Comparison of ENCODE assay signal across 9 mouse cellular contexts in the genomic region with DNA sequence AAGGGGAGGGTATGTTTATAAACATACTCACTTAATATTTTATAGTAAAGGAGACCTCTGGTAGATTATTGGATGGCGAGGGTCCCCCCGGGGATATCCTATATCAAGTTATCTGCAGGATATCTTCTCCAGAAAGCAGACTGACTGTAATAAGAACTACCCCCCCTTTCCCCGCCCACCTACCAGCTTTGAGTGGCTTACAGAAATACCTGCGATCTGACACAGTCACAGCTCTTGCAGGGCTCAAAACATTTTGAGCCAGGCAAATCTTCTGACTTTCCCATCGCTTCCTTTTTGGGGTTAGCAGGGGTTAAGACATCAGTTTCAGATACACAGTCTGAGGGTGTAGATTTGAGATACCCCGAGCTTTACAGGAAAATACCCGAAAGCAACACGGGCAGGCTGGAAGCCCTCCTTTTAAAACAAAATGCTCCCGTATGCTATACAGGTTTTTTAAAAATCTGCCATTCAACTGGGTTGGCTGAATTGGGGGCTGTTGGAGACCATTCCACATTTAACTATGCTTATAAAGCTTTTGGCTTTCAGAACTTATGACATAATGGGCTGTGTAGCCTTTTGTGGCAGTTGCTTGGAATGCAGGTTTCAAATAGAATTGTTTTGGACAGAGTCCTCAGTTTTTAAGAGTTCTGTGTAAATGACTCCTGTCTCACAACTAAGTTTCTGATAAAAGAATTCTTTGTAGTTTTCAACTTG. TPM values are rescaled to one million over a fixed set of nuclear protein-coding genes. Genes with fewer than 3 reads are reported as not detected.
DNase-seq lines count a peak whose midpoint lies in the region; ATAC-seq and TF ChIP-seq lines count a peak whose summit lies in the region.
"Had no signal": no experiment of that assay in that cellular context is flagged by ENCODE, and none has a peak within 500 bp of the region (broad histone marks: within the 10 kb centered on the region; RNA-seq: fewer than 3 reads in every experiment).

No protein-coding gene starts in this region.

- 11% methylated on average over 9 of the region's 9 CpGs for WGBS in heart, embryonic 11.5 days (ENCODE audit: insufficient replicate concordance)
- WGBS in heart, embryonic 15.5 days: 11% methylated on average over 9 of the region's 9 CpGs
- 22% methylated on average over 9 of the region's 9 CpGs for WGBS in liver, postnatal 0 days (ENCODE audit: insufficient replicate concordance)
- 26% methylated on average over 9 of the region's 9 CpGs for WGBS in stomach, postnatal 0 days

- no peak for ATAC-seq in heart, embryonic 11.5 days (replicated peaks; ENCODE audit: insufficient number of reproducible peaks, low FRiP score, low TSS enrichment)
- no peak for ATAC-seq in heart, embryonic 15.5 days (replicated peaks; ENCODE audit: insufficient number of reproducible peaks, insufficient read depth, low FRiP score, low read depth)
- no peak for ATAC-seq in liver, postnatal 0 days
- no peak for ATAC-seq in stomach, postnatal 0 days (ENCODE audit: low FRiP score, low TSS enrichment)
- ATAC-seq: Patski had no signal

- peaks cover 27% of the 10 kb centered on the region for H3K4me1 ChIP-seq in heart, embryonic 11.5 days (ENCODE audit: control insufficient read depth, insufficient read depth, low read length)
- peaks cover 53% of the 10 kb centered on the region for H3K4me1 ChIP-seq in heart, embryonic 15.5 days (replicated peaks)
- peaks cover 18% of the 10 kb centered on the region for H3K4me1 ChIP-seq in liver, postnatal 0 days (ENCODE audit: insufficient read depth)
- no peaks in the 10 kb centered on the region; the same call in 1 of the 2 replicates for H3K4me1 ChIP-seq in stomach, postnatal 0 days (replicated peaks; ENCODE audit: control insufficient read depth, insufficient read depth)

- no peaks in the 10 kb centered on the region for H3K36me3 ChIP-seq in heart, embryonic 11.5 days (ENCODE audit: control insufficient read depth, insufficient read depth, low read length)
- H3K36me3 ChIP-seq in heart, embryonic 15.5 days: no peaks in the 10 kb centered on the region
- no peaks in the 10 kb centered on the region for H3K36me3 ChIP-seq in liver, postnatal 0 days (replicated peaks; ENCODE audit: insufficient read depth, low read length)
- no peaks in the 10 kb centered on the region for H3K36me3 ChIP-seq in stomach, postnatal 0 days (ENCODE audit: control insufficient read depth, insufficient read depth, low read length)

- H3K27me3 ChIP-seq in heart, embryonic 11.5 days (ENCODE audit: control insufficient read depth, insufficient read depth, low read length): no peaks in the 10 kb centered on the region
- H3K27me3 ChIP-seq in heart, embryonic 15.5 days: no peaks in the 10 kb centered on the region
- no peaks in the 10 kb centered on the region for H3K27me3 ChIP-seq in liver, postnatal 0 days (ENCODE audit: insufficient read depth, low read length)
- H3K27me3 ChIP-seq in stomach, postnatal 0 days (ENCODE audit: control insufficient read depth, insufficient read depth, low read length): no peaks in the 10 kb centered on the region
- H3K27me3 ChIP-seq: Patski had no signal

- peak overlapping the region; percentile 85 for H3K4me3 ChIP-seq in heart, embryonic 11.5 days (ENCODE audit: low read depth, low read length)
- H3K4me3 ChIP-seq in heart, embryonic 15.5 days: peak overlapping the region; percentile 76
- peak overlapping the region; percentile 70 for H3K4me3 ChIP-seq in liver, postnatal 0 days (ENCODE audit: low read depth, low read length)
- H3K4me3 ChIP-seq in stomach, postnatal 0 days (ENCODE audit: low read depth, low read length): peak overlapping the region; percentile 93

- H3K27ac ChIP-seq in heart, embryonic 11.5 days (ENCODE audit: low read depth, low read length): no peak overlapping the region
- H3K27ac ChIP-seq in heart, embryonic 15.5 days: peak overlapping the region; percentile 97
- no peak overlapping the region for H3K27ac ChIP-seq in liver, postnatal 0 days (ENCODE audit: low read depth)
- H3K27ac ChIP-seq in stomach, postnatal 0 days (replicated peaks): no peak overlapping the region

- TF ChIP-seq EP300 in liver, postnatal 0 days (IDR thresholded peaks at IDR 0.05; ENCODE audit: low read depth): no peak
- no peak for TF ChIP-seq EP300 in stomach, postnatal 0 days (optimal IDR thresholded peaks at IDR 0.05)

- peak overlapping the region; percentile 78 for H3K4me2 ChIP-seq in heart, embryonic 11.5 days
- peak overlapping the region; percentile 83 for H3K4me2 ChIP-seq in heart, embryonic 15.5 days
- peak overlapping the region; percentile 77 for H3K4me2 ChIP-seq in liver, postnatal 0 days (ENCODE audit: low read depth, low read length)
- peak overlapping the region; percentile 74 for H3K4me2 ChIP-seq in stomach, postnatal 0 days (replicated peaks; ENCODE audit: low read depth)

- DNase-seq in heart, postnatal 4 days: no peak
- DNase-seq in T-cell, adult 2 months (ENCODE audit: low spot score): peak; percentile 19
- DNase-seq in liver, postnatal 0 days: no peak
- DNase-seq in stomach, postnatal 0 days (ENCODE audit: low spot score): no peak
- DNase-seq in gastrocnemius, adult 8-10 months (ENCODE audit: low spot score in 2 of 2): no peak
- DNase-seq in right cerebral cortex, postnatal 25 days: no peak

- no peak for TF ChIP-seq CTCF in liver, postnatal 0 days (IDR thresholded peaks at IDR 0.05; ENCODE audit: low read depth)
- TF ChIP-seq CTCF in stomach, postnatal 0 days (IDR thresholded peaks at IDR 0.05; ENCODE audit: low read depth): no peak

- no peaks in the 10 kb centered on the region for H3K9me3 ChIP-seq in heart, embryonic 11.5 days (replicated peaks; ENCODE audit: control insufficient read depth, low read length)
- H3K9me3 ChIP-seq in heart, embryonic 15.5 days (replicated peaks): no peaks in the 10 kb centered on the region
- no peaks in the 10 kb centered on the region for H3K9me3 ChIP-seq in liver, postnatal 0 days (ENCODE audit: low read length)
- no peaks in the 10 kb centered on the region for H3K9me3 ChIP-seq in stomach, postnatal 0 days (ENCODE audit: control insufficient read depth, low read length)

- H3K9ac ChIP-seq in heart, embryonic 11.5 days (ENCODE audit: low read depth, low read length): no peak overlapping the region
- H3K9ac ChIP-seq in heart, embryonic 15.5 days: peak overlapping the region; percentile 87
- H3K9ac ChIP-seq in liver, postnatal 0 days (replicated peaks): no peak overlapping the region
- peak overlapping the region; percentile 32; the same call in 1 of the 2 replicates for H3K9ac ChIP-seq in stomach, postnatal 0 days (ENCODE audit: low read length)

RNA-seq across cellular contexts. Expression of a gene that starts 2.0 kb away (rescaled TPM):
- polyA plus RNA-seq in heart, embryonic 11.5 days (2014; fragmentation: Nextera tagmentation; extraction: Ambion mirVana): 18.7 and 23.6 TPM in 2 replicates
- total RNA-seq in heart, postnatal 4 days (2021): 10 to 100 TPM; 40.0 to 42.1 TPM
- polyA plus RNA-seq in heart, embryonic 15.5 days (2015; fragmentation: Nextera tagmentation; extraction: Ambion mirVana): 23.0 and 26.0 TPM in 2 replicates
- 2.0 and 2.4 TPM in 2 replicates for polyA plus RNA-seq in liver, postnatal 0 days (2015; fragmentation: Nextera tagmentation; extraction: Ambion mirVana)
- 17.1 and 17.2 TPM in 2 replicates for polyA plus RNA-seq in stomach, postnatal 0 days (2015; fragmentation: Nextera tagmentation; extraction: Ambion mirVana)
- total RNA-seq in gastrocnemius, adult 8-10 months (2022): 10 to 100 TPM in 2 of 4 experiments, 1 to 10 TPM in 2; 8.7 to 13.6 (median 11.3) TPM

Comparison
In these comparisons a context has a peak if more than half of its experiments do, and no peak if none do; other contexts are left out.
1. H3K9ac ChIP-seq: peak in heart, embryonic 15.5 days (single experiment) and stomach, postnatal 0 days (single experiment); none in heart, embryonic 11.5 days (single experiment) and liver, postnatal 0 days (single experiment).
2. Peak in every context shown above with its lines, with median percentiles within 50 percentile points of each other: H3K4me2 ChIP-seq and H3K4me3 ChIP-seq.